Mouse (Mus musculus) kidney, adult 8-10 months (tissue): ENCODE data around the gene Atcay.
A peak's percentile ranks its signal among the peaks of the same experiment; 100 is the strongest.

ENCODE experiments used
- DNase-seq, 2 experiments: peaks; one replicate each; pipeline ENCODE4 v3.0.0; 2022

Gene Atcay

DNA sequence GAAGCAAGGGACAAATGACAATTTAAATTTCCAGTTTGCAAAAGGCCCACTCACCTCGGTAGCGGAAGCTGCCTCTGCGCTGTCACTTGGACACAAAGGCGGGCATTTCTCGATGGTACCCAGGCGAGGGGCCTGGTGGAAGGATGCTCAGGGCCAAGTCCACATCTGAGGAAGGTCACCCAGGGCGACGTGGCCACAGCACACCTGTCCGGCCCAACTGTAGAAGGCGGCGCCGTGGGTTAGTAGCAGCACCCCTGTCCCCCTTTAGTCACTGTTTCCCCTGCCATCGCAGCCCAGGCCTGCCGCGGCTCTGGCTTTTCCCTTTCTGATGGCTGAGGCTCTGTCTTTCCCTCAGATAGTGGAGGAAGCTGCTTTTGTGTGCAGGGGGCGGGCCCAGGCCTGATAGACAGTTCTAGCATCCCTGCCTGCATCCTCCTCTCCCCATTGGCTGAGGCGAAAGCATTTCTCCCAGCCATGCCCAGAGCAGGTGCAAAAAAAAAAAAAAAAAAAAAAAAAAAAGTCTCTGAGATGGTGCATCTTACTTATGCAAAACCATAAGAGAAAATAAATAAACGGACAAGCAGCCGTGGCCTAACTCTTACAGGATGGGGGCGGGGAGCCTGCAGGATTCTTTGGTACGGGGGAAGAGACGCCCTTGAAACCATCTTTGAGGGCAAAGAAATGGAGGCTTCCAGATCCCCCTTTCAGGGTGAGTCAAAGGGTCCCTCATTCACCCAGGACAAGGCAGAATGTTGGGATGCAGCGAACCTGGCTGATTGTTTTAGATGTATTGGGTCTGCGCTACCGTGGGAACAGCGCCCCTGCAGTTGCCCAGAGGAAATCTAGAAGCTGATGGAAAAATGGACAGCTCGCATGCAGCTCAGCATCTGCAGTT lies at the start of gene Atcay:
TSS of gene Atcay (minus strand) at position 396 of the 895 bp plus-strand sequence.
- no peak for DNase-seq

DNA sequence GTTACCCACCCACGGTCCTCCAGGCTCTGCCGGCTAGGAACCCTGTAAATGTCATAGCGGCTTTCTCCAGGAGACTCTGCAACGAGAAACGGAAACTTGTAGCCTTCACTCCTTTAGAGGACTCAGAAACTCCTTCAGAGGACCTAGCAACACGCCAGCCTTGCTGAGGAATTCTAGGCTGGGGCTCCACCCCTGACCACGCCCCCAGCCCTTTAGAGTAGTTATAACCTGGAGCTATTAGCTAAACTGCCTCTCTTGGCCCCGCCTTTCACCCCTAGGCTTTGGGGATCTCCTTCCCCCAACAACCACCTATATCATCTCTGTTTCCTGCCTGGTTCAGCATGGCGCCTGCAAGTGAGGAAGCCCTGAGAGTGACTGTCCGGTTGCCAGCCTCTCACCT lies 48.9 kb upstream of the Atcay start:
- DNase-seq, result no peak

DNA sequence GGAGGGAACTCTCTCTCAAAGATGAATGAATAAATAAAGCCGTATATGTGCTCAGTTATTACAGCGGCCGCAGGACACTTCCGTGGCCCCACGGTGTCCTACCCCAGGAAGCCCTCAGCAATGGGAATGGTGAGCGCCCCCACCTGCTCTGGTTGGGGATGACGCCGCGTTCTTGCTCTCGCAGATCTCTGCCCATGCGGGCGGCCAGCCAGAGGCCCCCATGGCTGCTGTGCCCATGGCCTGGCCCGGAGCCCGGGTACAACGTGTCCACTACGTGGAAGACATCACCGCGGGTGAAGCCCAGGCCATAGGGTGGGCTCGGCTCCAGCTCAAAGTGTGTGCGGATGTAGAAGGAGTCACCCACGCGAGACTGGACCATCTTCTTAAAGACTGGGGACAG lies 47.0 kb upstream of the Atcay start:
- no peak for DNase-seq

DNA sequence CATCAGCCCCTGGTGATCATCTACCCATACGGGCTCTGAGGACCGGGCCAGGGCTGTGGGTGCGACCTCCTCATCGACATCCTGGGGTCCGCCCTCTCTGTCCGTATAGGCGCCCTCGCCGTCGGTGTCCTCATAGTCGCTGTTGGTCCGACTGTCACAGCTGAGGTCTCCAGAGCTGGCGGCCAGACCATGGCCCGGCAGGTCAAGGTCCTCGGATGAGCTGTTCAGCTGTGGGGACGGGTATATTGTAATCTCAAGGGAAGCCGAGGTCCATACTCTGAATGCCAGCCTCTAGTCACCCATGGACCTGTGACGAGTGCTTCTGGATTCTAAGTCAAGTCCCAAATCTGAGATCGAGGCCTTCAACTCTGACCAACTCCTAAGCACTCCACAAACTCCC lies 43.2 kb upstream of the Atcay start:
- no peak for DNase-seq

DNA sequence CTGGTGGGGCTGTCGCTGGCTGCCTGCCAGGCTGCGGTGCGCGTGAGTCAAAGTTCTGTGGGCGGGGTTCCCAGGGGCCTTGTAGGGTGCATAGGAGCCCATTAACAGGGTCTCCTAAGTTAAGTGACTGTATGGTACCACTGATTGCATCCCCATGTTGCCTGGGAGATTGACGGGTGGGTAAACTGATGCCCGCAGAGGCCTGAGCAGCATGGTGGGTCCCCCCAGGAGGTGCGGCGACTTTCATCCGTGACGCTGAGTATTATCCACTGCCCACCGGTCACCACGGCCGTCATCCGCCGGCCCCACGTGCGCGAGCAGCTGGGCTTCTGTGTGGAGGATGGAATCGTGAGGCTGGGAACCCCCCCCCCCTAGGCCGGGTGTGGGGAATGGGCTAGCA lies 41.7 kb upstream of the Atcay start:
- DNase-seq, result no peak

DNA sequence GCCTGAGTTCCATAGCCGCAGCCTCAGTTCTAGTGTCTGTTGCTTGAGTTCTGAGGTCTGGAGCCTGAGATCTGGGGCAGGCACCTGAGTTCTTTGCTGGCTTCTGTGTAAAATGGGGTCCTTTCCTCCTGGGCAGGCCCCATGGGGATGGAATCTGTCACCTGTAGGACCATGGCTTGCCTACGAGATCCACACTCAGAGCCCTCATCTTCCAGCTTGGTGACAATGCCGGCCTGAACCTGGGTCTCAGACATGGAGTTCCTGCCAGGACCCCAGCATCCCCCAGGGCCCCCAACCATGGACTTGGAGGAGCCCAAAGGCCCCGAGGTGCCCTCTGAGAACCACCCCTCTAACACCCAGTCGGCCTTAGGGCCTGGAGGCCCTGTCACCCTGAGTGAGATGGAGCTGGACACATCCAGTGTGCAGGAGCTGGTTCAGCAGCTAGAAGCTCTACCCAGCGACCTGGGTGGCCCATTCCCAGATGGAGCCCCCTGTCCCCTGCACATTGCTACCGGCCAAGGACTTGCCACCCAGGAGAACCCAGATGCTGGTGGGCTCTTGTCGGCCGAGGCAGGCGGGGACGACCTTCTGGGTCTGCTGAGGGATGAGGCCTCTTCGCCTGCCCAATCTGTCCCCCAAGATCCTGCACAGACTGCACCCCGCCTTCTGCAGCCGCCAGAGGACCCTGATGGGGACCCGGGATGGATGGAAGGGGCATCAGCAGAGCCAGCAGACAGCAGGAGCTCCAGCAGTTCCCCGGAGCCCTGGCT lies 38.2 kb upstream of the Atcay start:
- no peak for DNase-seq

DNA sequence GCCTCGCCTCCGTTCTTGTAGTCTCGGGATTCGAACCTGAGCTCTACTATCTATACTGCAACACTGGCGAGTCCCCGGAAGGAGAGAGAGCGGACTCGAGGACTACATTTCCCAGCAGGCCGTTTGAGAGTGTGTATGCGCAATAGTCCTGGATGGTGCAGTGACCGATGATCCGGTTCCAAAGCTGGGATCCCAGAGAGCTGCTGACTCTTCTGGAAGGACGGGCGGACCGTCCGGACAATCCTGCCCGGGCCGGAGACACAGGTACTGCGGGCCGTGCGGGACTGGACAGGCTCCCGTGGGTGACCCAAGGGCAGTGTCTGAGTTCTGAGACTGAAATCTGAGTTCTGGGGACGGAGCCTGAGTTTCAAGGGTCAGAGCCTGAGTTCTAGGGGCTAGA lies 37.4 kb upstream of the Atcay start:
- DNase-seq, result peak; percentile 91 to 92

DNA sequence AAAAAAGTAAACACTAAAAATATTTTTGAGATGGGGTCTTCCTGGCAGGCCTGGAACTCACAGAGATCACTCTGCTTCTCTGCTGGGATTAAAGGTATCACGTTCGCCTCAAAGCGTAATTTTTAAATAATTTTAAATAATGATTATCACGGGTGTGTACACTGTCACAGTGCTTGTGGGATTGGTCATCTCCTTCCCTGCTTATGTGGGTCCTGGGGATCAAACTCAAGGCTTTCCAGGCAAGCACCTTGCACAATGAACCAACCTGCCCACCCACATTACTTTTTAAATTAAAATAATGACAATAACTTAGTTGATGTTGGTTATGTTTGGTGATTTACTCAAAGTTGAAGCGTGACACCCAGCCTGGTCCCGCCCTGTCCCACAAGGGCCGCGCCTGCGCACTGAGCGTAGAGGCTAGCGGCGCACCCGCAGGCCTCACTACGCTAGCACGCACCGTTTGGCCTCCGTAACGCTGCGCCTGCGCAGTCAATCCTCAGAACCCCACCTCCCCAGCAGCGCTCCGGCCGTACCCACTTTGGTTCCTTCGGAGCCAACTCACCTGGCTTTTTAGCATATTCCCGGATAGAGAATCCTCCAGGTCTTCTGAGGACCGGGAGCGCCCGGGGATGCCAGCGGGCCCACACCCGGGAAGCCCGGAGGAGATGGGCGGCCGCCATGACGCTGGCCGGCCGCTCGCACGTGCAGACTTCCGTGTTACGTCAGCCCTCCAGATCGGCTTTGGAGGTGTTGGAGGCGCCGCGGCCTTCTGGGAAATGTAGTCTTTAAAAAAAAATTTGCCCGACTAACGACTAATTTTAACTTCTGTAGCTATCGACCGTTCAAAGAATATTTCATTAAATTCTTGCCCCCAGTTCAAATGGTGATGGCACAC lies 35.8 kb upstream of the Atcay start, which contains the start of the genes Mrpl54 and Apba3:
TSS of gene Mrpl54 (minus strand) at position 724 of the 895 bp plus-strand sequence.
TSS of gene Apba3 (plus strand) at position 750 of the 895 bp plus-strand sequence.
- DNase-seq, result peak; percentile 94 to 95

DNA sequence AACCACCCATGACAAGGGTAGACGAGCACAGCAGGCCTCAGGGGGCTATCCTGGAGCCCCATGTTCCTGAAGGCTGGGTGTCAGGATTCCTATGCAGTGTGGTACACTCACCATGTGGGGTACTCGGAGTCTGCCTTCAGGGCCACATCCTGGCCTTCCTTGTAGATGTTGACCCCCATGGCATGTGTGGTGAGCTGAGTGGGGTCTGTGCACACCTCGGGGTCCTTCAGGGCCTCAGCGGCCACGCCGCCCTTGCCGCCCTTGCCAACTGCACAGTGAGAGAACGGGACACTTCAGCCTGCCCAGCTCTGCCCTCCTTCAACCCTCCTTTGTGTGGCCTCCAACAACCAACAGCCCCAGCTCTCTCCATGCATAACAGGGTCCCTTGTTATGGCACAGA lies 34.9 kb upstream of the Atcay start:
- DNase-seq, result no peak

DNA sequence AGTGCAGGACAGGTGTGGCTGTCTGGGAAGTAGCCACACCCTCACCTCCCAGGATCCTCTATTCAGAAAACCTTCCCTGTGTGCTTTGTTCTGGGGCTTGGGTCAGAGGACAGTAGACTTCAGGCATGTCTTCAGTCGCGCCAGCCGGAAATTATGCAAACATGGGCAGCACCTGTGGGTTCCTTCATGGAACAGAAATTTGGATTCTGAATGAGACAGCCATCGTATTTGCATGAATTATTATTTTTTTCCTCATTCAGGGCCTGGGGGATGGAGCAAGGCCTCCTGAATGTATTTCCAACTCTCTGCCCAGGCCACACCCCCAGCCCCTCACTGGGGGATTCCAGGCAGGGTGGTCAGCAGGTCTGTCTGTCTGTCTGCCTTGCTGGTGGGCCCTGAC lies 30.4 kb upstream of the Atcay start:
- DNase-seq, result no peak

DNA sequence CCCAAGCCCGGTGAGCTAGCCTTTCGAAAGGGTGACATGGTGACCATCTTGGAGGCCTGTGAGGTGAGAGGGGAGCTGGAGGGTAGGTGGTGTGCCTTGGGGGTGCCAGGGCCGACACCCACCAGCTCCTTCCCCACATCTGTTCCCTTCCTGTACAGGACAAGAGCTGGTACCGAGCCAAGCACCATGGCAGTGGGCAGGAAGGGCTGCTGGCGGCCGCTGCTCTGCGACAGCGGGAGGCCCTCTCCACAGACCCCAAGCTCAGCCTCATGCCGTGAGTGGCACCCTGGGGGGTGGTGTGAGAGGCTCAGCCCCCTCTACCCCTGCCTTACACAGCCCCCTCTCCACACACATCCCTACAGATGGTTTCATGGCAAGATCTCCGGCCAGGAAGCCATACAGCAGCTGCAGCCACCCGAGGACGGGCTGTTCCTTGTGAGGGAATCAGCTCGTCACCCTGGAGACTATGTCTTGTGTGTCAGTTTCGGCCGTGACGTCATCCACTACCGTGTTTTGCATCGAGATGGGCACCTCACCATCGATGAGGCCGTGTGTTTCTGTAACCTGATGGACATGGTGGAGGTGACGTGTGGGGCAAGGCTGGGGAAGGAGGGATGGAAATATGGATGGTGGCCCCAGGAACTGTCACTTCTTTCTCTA lies 28.7 kb upstream of the Atcay start:
- DNase-seq, result no peak

DNA sequence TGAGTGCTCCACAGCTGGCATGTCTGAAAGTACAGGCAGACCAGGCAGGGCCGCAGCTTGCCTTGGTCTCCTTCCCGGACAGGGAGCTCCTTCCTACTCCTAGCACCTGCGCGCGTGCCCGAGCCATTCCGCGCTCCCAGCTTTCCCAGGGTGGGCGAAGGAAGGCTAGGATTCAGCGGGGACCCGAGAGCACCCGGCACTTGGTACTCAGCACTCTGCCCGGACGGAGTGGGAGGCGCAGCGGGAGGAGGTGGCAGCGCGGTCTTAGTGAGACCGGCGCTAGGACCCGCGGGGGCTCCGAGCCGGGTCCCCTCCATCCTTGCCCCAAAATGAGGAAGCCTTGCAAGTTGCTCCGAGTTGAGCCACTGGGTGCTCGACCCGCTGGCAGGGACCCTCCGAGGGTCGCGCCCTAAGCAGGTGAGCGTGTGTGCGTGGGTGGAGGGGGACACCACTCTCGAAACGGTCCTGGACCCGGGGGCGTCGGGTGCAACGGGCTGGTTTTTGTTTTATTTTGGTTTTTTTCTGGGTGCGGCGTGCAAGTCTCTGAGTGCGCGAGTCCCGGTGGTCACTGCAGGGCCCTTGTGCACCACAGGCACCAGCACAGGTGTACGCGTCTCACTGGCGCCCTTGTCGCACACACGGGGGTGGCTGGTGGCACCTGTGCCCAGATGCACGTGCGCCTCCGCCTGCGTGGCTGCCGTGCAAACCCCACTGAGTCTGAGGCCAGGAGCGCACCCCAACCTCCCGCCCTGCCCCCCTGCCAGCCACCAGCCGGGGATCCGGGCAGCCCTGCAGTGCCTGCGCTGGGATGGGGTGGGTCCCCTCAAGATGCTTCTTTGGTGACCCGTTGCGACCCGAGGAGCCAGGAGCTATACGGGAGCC lies 26.8 kb upstream of the Atcay start:
- DNase-seq, result no peak

DNA sequence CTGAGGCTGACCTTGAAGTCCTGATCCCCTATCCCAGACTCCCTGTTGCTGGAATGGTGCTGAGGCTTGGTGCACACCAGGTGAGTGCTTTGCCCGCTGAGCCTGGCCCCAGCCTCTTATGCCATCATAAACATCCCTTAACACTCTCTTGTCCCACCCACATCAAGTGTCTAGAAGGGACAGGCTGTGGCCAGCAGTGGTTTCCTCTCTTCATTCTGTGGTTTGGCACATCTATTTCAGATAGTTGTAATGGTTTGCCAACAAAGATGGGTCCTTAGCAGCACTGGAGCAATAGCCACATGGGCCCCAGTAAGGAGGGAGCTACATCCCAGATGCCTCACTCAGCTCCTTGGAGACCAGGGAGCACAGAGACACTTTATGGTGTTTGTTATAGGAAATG lies 24.3 kb upstream of the Atcay start:
- no peak for DNase-seq

DNA sequence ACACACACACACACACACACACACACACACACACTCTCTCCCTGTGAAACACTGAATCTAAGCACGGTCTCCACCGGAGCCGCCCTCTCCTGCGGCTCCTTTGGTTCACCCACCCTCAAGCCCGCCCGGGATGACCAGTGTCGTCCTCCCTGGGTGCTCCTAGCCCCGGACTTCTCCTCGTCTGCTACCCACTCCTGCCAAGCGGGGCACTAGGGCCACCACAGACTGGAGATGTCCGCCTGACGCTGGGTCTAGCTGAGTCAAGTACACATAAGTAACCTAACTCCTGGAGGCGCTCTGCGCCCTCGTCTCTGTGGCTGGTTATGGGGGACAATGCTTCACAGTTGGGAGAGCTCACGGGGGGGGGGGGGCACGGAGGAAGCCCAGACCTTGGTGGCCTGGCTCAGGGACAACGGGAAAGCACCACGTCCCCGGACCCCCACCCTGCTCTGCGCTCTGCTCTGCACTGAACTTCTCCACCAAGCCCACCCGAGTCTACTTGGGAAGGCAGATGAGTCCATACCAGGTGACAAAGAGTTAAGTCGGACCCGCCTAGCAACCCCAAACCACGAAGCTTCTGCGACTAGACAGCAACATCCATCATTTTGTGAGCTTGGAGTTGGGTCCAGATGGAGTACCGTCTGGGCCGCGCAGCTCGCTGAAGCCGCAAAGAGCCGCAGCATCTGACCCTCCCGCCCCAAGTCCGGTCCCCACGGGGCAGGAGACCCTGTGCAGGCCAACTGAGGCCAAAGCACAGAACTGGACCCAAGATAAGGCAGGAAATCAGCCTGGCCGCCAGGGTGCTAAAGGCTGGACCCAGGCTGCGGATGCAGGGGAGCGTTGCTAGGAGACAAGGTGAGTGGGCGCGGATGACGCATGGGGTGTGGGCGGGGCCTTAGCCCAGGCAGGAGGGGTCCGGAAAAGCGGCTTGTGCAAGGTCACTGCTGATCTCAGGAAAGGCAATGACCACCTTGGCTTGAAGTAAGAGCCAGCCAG lies 22.1 kb upstream of the Atcay start, which contains the start of gene Matk:
TSS of gene Matk (plus strand) at position 512 of the 996 bp plus-strand sequence.
- DNase-seq, result peak in 1 of 2 experiments; percentile 25

DNA sequence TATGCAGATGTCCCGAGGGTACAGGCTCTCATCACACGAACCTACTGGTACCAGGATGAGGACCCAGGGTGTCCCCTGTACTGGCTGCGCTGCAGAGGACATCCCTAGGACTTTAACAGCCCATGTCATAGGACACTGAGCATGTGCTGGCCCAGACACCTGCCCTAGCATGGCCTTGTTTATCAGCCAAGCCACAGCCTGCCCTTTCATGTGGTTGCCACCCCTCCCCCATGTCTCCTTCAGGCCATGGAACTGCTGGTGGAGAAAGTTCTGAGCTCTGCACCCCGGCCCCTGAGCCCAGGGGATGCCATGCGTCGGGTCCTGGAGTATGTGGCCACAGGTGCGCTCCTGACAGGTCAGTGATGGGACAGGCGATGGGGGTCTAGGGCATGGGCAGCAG lies 18.8 kb upstream of the Atcay start:
- no peak for DNase-seq

DNA sequence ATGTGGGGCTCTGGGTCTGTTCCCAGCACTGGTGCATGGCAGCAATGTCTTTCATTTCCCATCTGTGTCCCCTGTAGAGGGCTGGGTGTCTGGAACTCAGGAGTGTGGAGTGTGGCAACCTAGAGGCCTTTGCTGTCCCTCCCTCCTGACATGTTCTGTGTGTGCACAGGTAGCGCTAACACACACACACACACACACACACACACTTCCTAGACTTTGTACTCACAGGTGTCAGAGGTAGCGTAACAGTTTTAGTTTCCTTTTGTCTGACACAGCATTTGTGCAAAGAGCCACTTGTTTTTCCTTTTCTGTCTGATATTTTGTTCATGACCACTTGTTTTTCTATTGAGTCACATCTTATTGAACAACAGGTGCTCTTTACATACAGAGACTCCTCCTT lies 17.2 kb upstream of the Atcay start:
- DNase-seq, result no peak

DNA sequence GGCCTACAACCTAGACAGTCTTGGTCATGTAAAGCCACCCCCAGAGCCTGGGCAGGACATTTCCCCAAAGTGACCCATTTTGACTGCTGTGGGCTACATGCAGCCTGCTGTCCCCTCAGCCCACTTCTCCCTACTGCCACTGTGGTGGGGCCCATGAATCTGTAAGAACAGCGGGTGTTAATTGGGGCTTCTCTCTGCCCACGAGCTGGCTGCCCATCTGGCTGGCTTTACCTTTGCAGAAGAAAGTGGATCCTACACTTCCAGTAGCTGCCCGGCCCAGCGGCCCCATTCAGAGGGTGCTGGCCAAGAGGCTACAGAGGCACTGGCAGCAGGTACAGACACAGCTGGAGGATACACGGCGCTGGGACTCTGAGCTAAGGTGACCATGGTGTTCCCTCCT lies 14.5 kb upstream of the Atcay start:
- no peak for DNase-seq

DNA sequence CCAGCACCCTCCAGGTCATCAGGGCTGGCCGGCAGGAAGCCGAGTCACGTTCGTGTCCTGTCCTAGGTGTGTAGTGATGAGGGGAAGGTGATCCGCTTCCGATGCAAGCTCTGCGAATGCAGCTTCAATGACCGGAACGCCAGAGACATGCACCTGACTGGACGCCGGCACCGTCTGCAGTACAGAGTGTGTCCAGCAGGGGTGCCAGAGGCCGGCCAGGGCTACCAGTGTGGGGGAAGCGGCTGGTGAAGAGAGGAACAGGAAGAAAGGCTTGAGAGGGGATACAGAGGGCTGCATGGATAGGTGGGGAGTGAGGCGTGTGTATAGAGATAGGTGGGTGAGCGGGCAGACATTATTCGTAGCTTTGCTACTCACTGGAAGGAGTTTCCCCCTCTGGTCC lies 14.0 kb upstream of the Atcay start:
- peak; percentile 57 to 81 for DNase-seq

DNA sequence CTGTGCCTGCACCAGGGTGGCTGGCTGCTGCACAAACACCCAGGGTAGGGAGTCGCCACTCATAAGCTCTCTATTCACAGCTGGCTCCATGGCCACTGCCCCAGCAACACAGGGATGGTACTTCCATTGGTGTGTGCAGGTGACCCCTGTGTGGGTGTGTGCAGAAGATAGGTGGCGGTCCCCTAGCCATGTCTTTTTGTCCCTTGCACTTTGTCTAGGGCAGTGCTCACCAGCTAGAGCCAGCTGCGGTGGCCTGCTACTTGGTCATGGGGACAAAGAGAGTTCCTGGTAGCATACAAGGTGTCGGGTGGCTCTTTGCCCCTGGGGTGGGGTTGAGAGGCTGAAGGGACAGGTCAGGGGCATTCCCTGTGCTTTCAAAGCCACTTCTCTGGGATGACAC lies 13.5 kb upstream of the Atcay start:
- DNase-seq, result no peak

DNA sequence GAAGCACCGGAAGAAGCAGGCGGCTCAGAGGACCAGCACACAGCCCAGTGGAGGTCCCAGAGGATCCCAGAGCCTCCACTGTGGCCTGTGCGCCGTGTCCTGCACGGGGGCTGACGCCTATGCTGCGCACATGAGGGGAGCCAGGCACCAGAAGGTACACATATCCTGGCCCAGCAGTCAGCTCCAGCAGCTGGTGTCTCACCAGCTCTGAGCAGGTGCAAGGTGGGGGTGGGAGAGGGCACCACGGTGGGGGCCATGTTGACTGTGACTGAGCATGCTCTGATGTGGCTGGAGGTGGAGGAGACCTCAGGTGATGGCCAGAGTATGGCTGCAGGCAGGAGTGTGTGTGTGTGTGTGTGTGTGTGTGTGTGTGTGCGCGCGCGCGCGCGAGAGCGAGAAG lies 11.4 kb upstream of the Atcay start:
- no peak for DNase-seq
